Mouse (Mus musculus): ENCODE data around the gene Arl3. TPM values are rescaled to one million over a fixed set of nuclear protein-coding genes. Genes with fewer than 3 reads are reported as not detected.
A peak's percentile ranks its signal among the peaks of the same experiment; 100 is the strongest.

Gene Arl3
- polyA plus RNA-seq, 1 experiment, result 227 TPM

DNA sequence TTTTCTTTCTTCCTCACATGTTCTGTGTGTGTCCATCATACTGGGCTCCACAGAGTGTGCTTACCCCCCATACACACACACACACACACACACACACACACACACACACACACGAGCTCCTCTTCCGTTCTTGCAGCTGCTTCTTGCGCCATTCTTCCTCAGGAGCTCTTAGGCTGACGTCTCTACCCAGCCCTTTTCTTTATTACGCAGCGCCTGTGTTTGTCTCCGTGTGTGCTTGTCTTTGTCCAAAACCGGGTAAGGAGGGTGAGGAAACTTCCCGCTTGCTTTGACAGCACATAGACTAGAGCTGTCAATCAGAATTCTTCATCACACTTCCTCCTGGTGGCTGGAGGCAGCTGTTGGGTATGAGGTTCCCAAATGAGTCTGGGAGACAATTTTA lies 45.3 kb upstream of the Arl3 start:
- DNase-seq, result no peak
- Histone ChIP-seq H3K4me1 (ENCODE audit: control insufficient read depth, insufficient read depth, low read length) (peaks cover 32% of the 10 kb centered on the region), H3K4me3 (replicated peaks; ENCODE audit: insufficient read depth, low read depth, low read length) (no peak overlapping the region), H3K27ac (ENCODE audit: insufficient read depth, low read length) (no peak overlapping the region), H3K27me3 (ENCODE audit: control insufficient read depth, insufficient read depth, low read length) (no peaks in the 10 kb centered on the region)
- WGBS, result 73% methylated on average over 9 of the region's 9 CpGs
- no peak for TF ChIP-seq POLR2A (IDR thresholded peaks at IDR 0.05; ENCODE audit: borderline replicate concordance, insufficient read depth, low read length)
- no peak for TF ChIP-seq CTCF (IDR thresholded peaks at IDR 0.05; ENCODE audit: borderline replicate concordance, insufficient read depth, low read depth, low read length)

DNA sequence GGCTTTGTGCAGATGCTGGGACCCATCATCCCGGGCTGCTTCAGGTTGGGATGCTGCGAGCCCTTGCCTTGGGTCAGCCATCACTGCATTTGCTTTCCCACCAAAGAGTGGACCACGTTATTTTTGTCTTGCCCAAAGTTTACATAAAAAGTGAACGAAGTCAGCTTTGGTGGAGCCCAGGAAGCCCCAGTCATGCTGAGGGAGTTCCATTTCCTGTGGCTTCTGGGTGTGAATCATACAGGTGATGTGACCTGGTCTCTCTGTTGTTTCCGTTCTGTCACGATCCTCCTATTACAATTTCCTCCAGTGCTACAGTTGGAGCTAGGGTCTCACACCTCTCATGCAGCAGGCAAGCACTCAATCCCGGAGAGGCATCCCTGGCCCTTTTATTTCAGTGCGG lies 44.4 kb upstream of the Arl3 start:
- Histone ChIP-seq H3K27ac (ENCODE audit: insufficient read depth, low read length) (no peak overlapping the region), H3K4me1 (ENCODE audit: control insufficient read depth, insufficient read depth, low read length) (peaks cover 31% of the 10 kb centered on the region), H3K27me3 (ENCODE audit: control insufficient read depth, insufficient read depth, low read length) (no peaks in the 10 kb centered on the region), H3K4me3 (replicated peaks; ENCODE audit: insufficient read depth, low read depth, low read length) (no peak overlapping the region)
- DNase-seq, result no peak
- WGBS, result 92% methylated on average over 8 of the region's 8 CpGs
- TF ChIP-seq CTCF (IDR thresholded peaks at IDR 0.05; ENCODE audit: borderline replicate concordance, insufficient read depth, low read depth, low read length) (no peak), POLR2A (IDR thresholded peaks at IDR 0.05; ENCODE audit: borderline replicate concordance, insufficient read depth, low read length) (no peak)

DNA sequence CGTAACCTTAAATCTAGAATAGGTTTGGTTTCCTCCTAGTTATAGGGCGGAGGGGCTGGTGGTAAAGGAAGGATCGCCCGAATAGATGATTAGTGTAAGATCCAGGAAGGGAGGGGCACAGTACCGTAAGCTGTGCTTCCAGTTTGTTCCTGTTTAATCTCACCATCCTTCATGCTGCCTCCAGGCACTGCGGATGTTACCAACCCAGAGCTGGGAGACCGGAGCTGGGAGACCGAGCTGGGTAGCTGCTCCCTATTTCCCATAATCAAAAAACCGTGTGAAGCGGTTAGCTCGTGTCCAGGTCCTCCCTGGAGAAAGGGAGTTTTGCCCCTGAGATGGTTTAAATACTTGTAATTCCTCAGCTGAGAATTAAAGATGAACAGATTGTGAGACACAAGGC lies 43.4 kb upstream of the Arl3 start:
- TF ChIP-seq CTCF (IDR thresholded peaks at IDR 0.05; ENCODE audit: borderline replicate concordance, insufficient read depth, low read depth, low read length), result no peak
- no peak for TF ChIP-seq POLR2A (IDR thresholded peaks at IDR 0.05; ENCODE audit: borderline replicate concordance, insufficient read depth, low read length)
- no peaks in the 10 kb centered on the region for H3K27me3 ChIP-seq (ENCODE audit: control insufficient read depth, insufficient read depth, low read length)
- no peak overlapping the region for H3K27ac ChIP-seq (ENCODE audit: insufficient read depth, low read length)
- peaks cover 27% of the 10 kb centered on the region for H3K4me1 ChIP-seq (ENCODE audit: control insufficient read depth, insufficient read depth, low read length)
- no peak overlapping the region for H3K4me3 ChIP-seq (replicated peaks; ENCODE audit: insufficient read depth, low read depth, low read length)
- DNase-seq, result no peak
- WGBS, result 96% methylated on average over 11 of the region's 11 CpGs

DNA sequence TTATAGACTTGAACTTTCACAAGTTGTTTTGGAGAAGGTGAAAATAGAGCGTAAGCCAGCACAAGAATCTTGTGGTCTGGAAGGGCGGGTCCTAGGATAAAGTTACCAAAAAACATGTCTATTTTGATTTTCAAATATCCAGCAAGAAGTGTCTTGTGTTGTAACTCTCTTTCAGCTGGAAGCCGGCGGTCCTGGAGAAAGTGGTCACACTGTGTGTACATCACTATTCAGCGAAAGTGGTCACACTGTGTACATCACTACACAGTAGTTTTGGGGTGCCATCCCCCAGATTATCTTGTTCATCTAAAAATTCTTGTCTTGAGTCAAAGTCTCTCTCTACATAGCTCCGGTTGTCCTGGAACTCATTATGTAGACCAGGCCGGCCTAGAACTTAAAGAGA lies 35.2 kb upstream of the Arl3 start:
- WGBS, result 97% methylated on average over 7 of the region's 7 CpGs

DNA sequence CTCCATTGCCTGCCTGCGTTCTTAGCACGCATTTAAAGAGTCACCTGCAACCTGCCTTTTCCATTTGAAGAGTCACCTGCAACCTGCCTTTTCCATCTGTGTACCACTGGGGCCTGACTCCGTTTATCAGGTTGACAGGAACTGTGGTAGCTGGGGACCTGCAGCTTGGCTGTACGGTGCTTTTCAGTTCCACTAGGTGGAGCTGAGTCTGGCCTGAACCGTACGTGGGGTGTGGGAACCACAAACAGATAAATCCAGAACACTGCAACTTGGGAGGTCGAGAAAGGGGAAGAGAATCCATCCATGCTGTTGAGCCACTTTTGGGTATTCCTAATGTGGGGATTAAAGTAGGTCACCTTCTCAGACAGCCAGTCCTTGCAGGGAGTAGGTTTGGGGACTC lies 34.4 kb upstream of the Arl3 start:
- no peak for DNase-seq
- Histone ChIP-seq H3K4me3 (replicated peaks; ENCODE audit: insufficient read depth, low read depth, low read length) (no peak overlapping the region), H3K4me1 (ENCODE audit: control insufficient read depth, insufficient read depth, low read length) (no peaks in the 10 kb centered on the region), H3K27me3 (ENCODE audit: control insufficient read depth, insufficient read depth, low read length) (no peaks in the 10 kb centered on the region), H3K27ac (ENCODE audit: insufficient read depth, low read length) (no peak overlapping the region)
- TF ChIP-seq POLR2A (IDR thresholded peaks at IDR 0.05; ENCODE audit: borderline replicate concordance, insufficient read depth, low read length), result no peak
- peak; percentile 45; the same call in 1 of the 2 replicates for TF ChIP-seq CTCF (IDR thresholded peaks at IDR 0.05; ENCODE audit: borderline replicate concordance, insufficient read depth, low read depth, low read length)
- WGBS, result 56% methylated on average over 7 of the region's 7 CpGs

More for the DNA sequence above, 35.2 kb upstream of the Arl3 start:
- Histone ChIP-seq H3K27me3 (ENCODE audit: control insufficient read depth, insufficient read depth, low read length) (no peaks in the 10 kb centered on the region), H3K4me3 (replicated peaks; ENCODE audit: insufficient read depth, low read depth, low read length) (no peak overlapping the region), H3K27ac (ENCODE audit: insufficient read depth, low read length) (no peak overlapping the region; the same call in 1 of the 2 replicates), H3K4me1 (ENCODE audit: control insufficient read depth, insufficient read depth, low read length) (no peaks in the 10 kb centered on the region)
- no peak for DNase-seq
- TF ChIP-seq POLR2A (IDR thresholded peaks at IDR 0.05; ENCODE audit: borderline replicate concordance, insufficient read depth, low read length) (no peak), CTCF (IDR thresholded peaks at IDR 0.05; ENCODE audit: borderline replicate concordance, insufficient read depth, low read depth, low read length) (no peak)

DNA sequence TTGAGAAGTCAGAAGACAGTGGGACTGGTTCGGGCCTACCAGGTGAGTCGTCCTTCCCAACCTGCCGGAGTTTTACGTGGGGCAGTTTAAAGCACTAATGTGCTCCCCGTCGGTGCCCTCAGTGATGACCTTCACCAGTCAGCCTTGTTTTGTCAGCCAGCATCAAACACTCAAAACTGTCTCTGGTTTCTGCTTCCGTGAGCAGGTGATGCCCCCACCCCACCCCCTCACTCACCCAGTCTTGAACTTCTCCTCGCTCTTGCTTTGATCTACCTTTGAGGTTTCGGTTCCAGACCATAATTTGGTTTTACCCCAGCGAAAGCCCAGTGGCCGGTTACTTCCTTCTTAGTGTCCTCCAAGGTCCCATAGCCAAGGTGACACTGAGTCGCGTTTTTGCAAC lies 33.7 kb upstream of the Arl3 start:
- no peak for DNase-seq
- no peak overlapping the region for H3K27ac ChIP-seq (ENCODE audit: insufficient read depth, low read length)
- H3K4me3 ChIP-seq (replicated peaks; ENCODE audit: insufficient read depth, low read depth, low read length), result no peak overlapping the region
- H3K27me3 ChIP-seq (ENCODE audit: control insufficient read depth, insufficient read depth, low read length), result no peaks in the 10 kb centered on the region
- 98% methylated on average over 13 of the region's 13 CpGs for WGBS
- no peak for TF ChIP-seq POLR2A (IDR thresholded peaks at IDR 0.05; ENCODE audit: borderline replicate concordance, insufficient read depth, low read length)
- no peak for TF ChIP-seq CTCF (IDR thresholded peaks at IDR 0.05; ENCODE audit: borderline replicate concordance, insufficient read depth, low read depth, low read length)
- no peaks in the 10 kb centered on the region for H3K4me1 ChIP-seq (ENCODE audit: control insufficient read depth, insufficient read depth, low read length)

DNA sequence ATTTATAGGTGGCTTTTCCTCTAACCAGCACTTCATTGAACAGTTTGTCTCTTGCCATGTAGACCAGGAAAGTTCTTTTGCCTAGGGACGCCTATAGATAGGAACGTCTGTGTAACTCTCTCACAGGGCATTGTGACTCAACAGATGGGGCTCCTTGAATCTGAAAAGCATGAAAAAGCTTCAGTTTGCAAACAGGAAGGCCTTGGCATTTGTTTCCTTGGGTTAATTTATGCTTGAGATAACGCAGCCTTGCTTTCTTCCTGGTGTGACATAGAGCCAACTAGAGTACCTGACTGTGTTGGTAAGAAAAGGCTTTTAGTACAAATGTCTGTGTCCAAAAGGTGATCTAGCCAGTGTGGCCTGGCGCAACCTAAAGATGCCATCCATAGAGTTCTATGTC lies 29.4 kb upstream of the Arl3 start:
- 73% methylated on average over 4 of the region's 4 CpGs for WGBS
- no peak for DNase-seq
- H3K27me3 ChIP-seq (ENCODE audit: control insufficient read depth, insufficient read depth, low read length), result no peaks in the 10 kb centered on the region
- TF ChIP-seq CTCF (IDR thresholded peaks at IDR 0.05; ENCODE audit: borderline replicate concordance, insufficient read depth, low read depth, low read length), result no peak
- no peak for TF ChIP-seq POLR2A (IDR thresholded peaks at IDR 0.05; ENCODE audit: borderline replicate concordance, insufficient read depth, low read length)
- H3K4me1 ChIP-seq (ENCODE audit: control insufficient read depth, insufficient read depth, low read length), result 0 out of 2 replicates have a peak, but pooled peaks cover 3% of the 10 kb centered on the region
- no peak overlapping the region for H3K27ac ChIP-seq (ENCODE audit: insufficient read depth, low read length)
- no peak overlapping the region for H3K4me3 ChIP-seq (replicated peaks; ENCODE audit: insufficient read depth, low read depth, low read length)

DNA sequence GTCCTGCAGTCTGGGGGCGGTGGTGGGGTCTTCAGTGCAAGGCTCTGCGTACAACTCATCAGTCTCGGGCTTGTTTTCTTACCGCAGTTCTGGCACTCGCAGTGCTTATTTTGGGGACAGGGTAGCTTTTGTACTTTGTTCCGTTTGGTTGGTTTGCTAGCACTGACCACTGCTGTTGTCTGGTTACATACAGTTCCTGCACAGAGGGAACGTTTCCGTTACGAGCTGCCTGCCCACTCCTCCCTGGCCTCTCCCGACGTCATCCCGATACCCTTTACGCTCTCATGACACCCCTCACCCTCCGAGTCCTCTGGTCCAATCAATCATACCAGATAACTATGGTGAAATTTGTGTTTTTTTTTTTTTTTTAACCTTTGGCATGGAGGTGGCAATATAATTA lies 28.5 kb upstream of the Arl3 start:
- H3K4me3 ChIP-seq (replicated peaks; ENCODE audit: insufficient read depth, low read depth, low read length), result no peak overlapping the region
- WGBS, result 73% methylated on average over 14 of the region's 14 CpGs
- H3K27ac ChIP-seq (ENCODE audit: insufficient read depth, low read length), result no peak overlapping the region
- H3K27me3 ChIP-seq (ENCODE audit: control insufficient read depth, insufficient read depth, low read length), result no peaks in the 10 kb centered on the region
- TF ChIP-seq POLR2A (IDR thresholded peaks at IDR 0.05; ENCODE audit: borderline replicate concordance, insufficient read depth, low read length) (no peak), CTCF (IDR thresholded peaks at IDR 0.05; ENCODE audit: borderline replicate concordance, insufficient read depth, low read depth, low read length) (no peak)
- H3K4me1 ChIP-seq (ENCODE audit: control insufficient read depth, insufficient read depth, low read length), result 0 out of 2 replicates have a peak, but pooled peaks cover 3% of the 10 kb centered on the region
- no peak for DNase-seq

Data from cerebellum, adult 2 months (tissue).